Mouse (Mus musculus) naive thymus-derived CD4-positive, alpha-beta T cell, adult 5 months (primary cell): ENCODE measurements around the gene Map3k15. TPM values are rescaled to one million over a fixed set of nuclear protein-coding genes. Genes with fewer than 3 reads are reported as not detected.

Source experiments
- polyA plus RNA-seq: library from polyadenylated mRNA; unstranded; fragments of 100-300 nt; shearing (Covaris generic); gene quantifications from one replicate; pipeline ENCODE4 v1.2.1, GENCODE M21; 2017

Gene Map3k15
- polyA plus RNA-seq = 1.6 TPM

GRCm38 (mm10) chrX:159988002-159988960 lies at the start of gene Map3k15:
Gene Map3k15, plus strand, starts transcription at chrX:159988433.

DNA sequence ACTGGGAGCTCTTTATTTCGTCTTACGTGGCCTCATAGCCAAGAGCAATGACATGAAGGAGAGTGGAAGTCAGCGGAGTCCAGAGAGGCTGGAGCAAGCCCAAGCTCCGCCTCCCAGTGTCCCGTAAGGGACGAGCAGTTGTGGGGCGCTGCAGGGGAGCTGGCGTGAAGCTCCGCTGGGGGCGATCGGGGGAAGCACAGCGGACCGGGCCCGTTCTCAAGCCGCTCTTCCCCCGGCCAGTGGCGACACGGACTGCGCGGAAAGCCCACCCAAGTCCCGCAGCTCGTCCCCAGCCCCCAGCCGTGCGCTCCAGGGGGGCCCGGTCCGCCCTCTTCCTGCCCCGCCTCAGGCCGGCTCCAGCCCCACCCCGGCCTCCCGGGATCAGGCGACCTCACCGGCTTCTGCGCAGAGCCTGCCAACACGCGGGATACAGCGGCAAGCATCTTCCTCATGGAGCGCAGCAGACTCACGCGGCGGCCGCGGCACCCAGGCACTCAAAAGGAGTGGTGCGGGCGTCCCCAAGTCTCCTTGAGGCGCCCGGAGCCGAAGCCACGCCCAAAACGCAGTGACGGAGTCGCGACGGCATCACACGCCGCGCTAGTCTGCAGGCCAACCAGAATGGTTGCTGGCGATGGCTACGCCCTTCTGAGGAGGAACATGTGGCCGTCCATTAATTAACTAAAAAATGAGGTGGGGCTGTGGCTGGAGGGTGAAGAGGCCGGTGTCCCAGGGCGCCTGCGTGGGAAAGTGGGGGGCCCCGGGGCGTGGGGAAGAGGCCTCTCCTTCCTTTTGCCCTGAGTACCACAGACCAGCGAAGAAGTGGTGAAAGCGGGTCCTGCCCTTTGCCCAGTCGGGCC lies 149.9 kb downstream of the Map3k15 start, which contains the start of gene Pdha1:
Gene Pdha1 (minus strand): TSS at position 553 of the 857 bp plus-strand sequence.

Other genes with a start within 250 kb of the Map3k15 start
- 133 TPM for gene Pdha1, start 150.0 kb downstream of the Map3k15 start, polyA plus RNA-seq